Comparison of ENCODE assay signal across 25 mouse cellular contexts in genomic region chr6:122366976-122367375, GRCm38 (mm10).
"Had no signal": no experiment of that assay in that cellular context is flagged by ENCODE, and none has a peak within 500 bp of the region (broad histone marks: within the 10 kb centered on the region; RNA-seq: fewer than 3 reads in every experiment).

No protein-coding gene starts in this region.

- DNase-seq: gastrocnemius, postnatal 14 days; gastrocnemius, postnatal 36 days; heart, adult 18-20 months; heart, postnatal 10 days; heart, postnatal 4 days; kidney, adult 11 months; kidney, adult 2 months; kidney, adult 9 months; kidney, postnatal 14 days; kidney, postnatal 36 days; layer of hippocampus, adult 9-11 months; layer of hippocampus, postnatal 36 days; left cerebral cortex, postnatal 4 days had no signal

- H3K4me3 ChIP-seq: heart, embryonic 12.5 days; hindbrain, embryonic 10.5 days; hindbrain, embryonic 12.5 days; kidney, embryonic 15.5 days; limb, embryonic 13.5 days; limb, embryonic 15.5 days; liver, embryonic 12.5 days had no signal

- H3K9me3 ChIP-seq: hindbrain, embryonic 12.5 days; kidney, embryonic 15.5 days; limb, embryonic 13.5 days; limb, embryonic 15.5 days; liver, embryonic 12.5 days had no signal

- H3K27me3 ChIP-seq: heart, embryonic 12.5 days; hindbrain, embryonic 12.5 days; kidney, embryonic 15.5 days; limb, embryonic 13.5 days; limb, embryonic 15.5 days; liver, embryonic 12.5 days had no signal

- H3K9ac ChIP-seq: heart, embryonic 12.5 days; hindbrain, embryonic 12.5 days; hindbrain, embryonic 14.5 days; kidney, embryonic 15.5 days; limb, embryonic 13.5 days; limb, embryonic 15.5 days; liver, embryonic 12.5 days; liver, embryonic 14.5 days had no signal

- H3K27ac ChIP-seq: hindbrain, embryonic 10.5 days; hindbrain, embryonic 12.5 days; hindbrain, embryonic 14.5 days; kidney, embryonic 15.5 days; kidney, postnatal 0 days; limb, embryonic 13.5 days; limb, embryonic 15.5 days; liver, embryonic 12.5 days; liver, embryonic 14.5 days had no signal

- H3K4me2 ChIP-seq: heart, embryonic 12.5 days; hindbrain, embryonic 12.5 days; hindbrain, embryonic 14.5 days; kidney, embryonic 15.5 days; limb, embryonic 13.5 days; limb, embryonic 15.5 days; liver, embryonic 12.5 days had no signal

- ATAC-seq: hindbrain, embryonic 16.5 days; intestine, embryonic 16.5 days; liver, embryonic 12.5 days had no signal

- H3K4me1 ChIP-seq: heart, embryonic 12.5 days; hindbrain, embryonic 10.5 days; hindbrain, embryonic 12.5 days; kidney, embryonic 15.5 days; limb, embryonic 13.5 days; limb, embryonic 15.5 days had no signal

- H3K36me3 ChIP-seq: heart, embryonic 12.5 days; hindbrain, embryonic 10.5 days; hindbrain, embryonic 12.5 days; kidney, embryonic 15.5 days; limb, embryonic 13.5 days; limb, embryonic 15.5 days; liver, embryonic 12.5 days had no signal
